Mouse (Mus musculus) lung, embryonic 14.5 days (tissue): ENCODE measurements at regions not wholly inside any gene's neighbourhood (a gene's known extent, or its start where the extent isn't known, plus 50 kb on each side); places are given as distances from the start of the nearest gene placed in this dataset.
A peak's percentile ranks its signal among the peaks of the same experiment; 100 is the strongest.

Experiments used
- ATAC-seq: fragments of 200-750 bp; cut with Nextera tagmentation; 2 replicates; pipeline ENCODE4 v1.8.0; 2017; ENCODE audit warnings: mild to moderate bottlenecking, moderate TSS enrichment, moderate library complexity; ENCODE audit not compliant: insufficient read depth
- DNase-seq: peaks from one replicate; pipeline ENCODE4 v3.0.0-alpha.2; 2015
- H3K27ac ChIP-seq: fragments of 300-500 bp; sonication (generic); 2 replicates; pipeline ENCODE4 v1.5.1; 2014; ENCODE audit warnings: low read depth, mild to moderate bottlenecking, moderate library complexity
- H3K27me3 ChIP-seq: fragments of 300-500 bp; sonication (generic); 2 replicates; pipeline ENCODE4 v1.6.1; 2014; ENCODE audit warnings: low read length, control low read depth; ENCODE audit not compliant: insufficient read depth
- H3K36me3 ChIP-seq: fragments of 300-500 bp; sonication (generic); 2 replicates; pipeline ENCODE4 v1.6.1; 2014; ENCODE audit warnings: control low read depth; ENCODE audit not compliant: insufficient read depth
- H3K4me1 ChIP-seq: fragments of 300-500 bp; sonication (generic); 2 replicates; pipeline ENCODE4 v1.6.1; 2014; ENCODE audit warnings: antibody characterized with exemption, control low read depth; ENCODE audit not compliant: insufficient read depth
- H3K4me2 ChIP-seq: fragments of 300-500 bp; sonication (generic); 2 replicates; pipeline ENCODE4 v1.6.1; 2014; ENCODE audit warnings: mild to moderate bottlenecking
- H3K4me3 ChIP-seq: fragments of 300-500 bp; sonication (generic); 2 replicates; pipeline ENCODE4 v1.5.1; 2014; ENCODE audit warnings: low read depth, low read length
- H3K9ac ChIP-seq: fragments of 300-500 bp; sonication (generic); 2 replicates; pipeline ENCODE4 v1.6.1; 2014
- H3K9me3 ChIP-seq: fragments of 300-500 bp; sonication (generic); 2 replicates; pipeline ENCODE4 v1.6.1; 2016; ENCODE audit warnings: low read depth, low read length, control low read depth
- CTCF ChIP-seq: IDR thresholded peaks from 2 replicates; pipeline ENCODE4 v1.5.1; 2016; ENCODE audit warnings: antibody characterized with exemption, low read depth
- WGBS: fragments of 180-500 bp; shearing (Covaris S2); extraction: QIAGEN DNeasy Blood & Tissue Kit; methylation state at CpG from one replicate; pipeline ENCODE4 v1.1.7; 2014; 5-methylcytosine and 5-hydroxymethylcytosine counted together

- WGBS, result 29% methylated on average over 6 of the region's 6 CpGs
- ATAC-seq (peak; percentile 91), DNase-seq (peak; percentile 84)
- Histone ChIP-seq H3K9me3 (no peaks in the 10 kb centered on the region), H3K36me3 (no peaks in the 10 kb centered on the region), H3K4me1 (no peaks in the 10 kb centered on the region), H3K27ac (no peak overlapping the region), H3K4me2 (no peak overlapping the region), H3K4me3 (no peak overlapping the region), H3K27me3 (no peaks in the 10 kb centered on the region), H3K9ac (no peak overlapping the region)
- peak; percentile 17; the same call in 1 of the 2 replicates for TF ChIP-seq CTCF
Measured at GRCm38 (mm10) chr3:20680944-20681494, 314.0 kb upstream of the Agtr1b start.

DNA sequence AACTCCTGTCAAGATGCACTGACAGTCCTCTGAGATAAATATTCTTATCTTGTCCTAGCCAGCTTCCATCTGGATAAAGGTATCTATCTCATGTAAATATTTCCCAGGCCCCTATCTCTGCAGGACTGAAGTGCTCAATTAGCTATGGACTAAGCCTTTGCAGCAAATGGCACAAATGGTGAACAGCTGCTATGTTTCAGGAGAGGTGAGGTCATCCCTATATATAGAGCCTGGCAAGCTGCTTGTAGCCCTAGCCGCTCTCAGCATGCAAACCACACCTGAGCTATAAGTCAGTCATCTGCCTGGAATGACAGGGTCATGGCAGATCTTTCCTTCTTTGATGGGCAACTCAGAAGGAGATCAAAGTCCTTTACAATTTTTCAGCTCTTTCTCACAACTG lies 294.9 kb upstream of the Agtr1b start:
- peak; percentile 58; the same call in 1 of the 2 replicates for ATAC-seq
- 32% methylated on average over 1 of the region's 1 CpGs for WGBS
- H3K36me3 ChIP-seq, result no peaks in the 10 kb centered on the region
- no peaks in the 10 kb centered on the region for H3K9me3 ChIP-seq
- no peak for TF ChIP-seq CTCF
- H3K27ac ChIP-seq, result no peak overlapping the region
- no peaks in the 10 kb centered on the region for H3K4me1 ChIP-seq
- no peaks in the 10 kb centered on the region for H3K27me3 ChIP-seq
- no peak overlapping the region for H3K4me2 ChIP-seq
- H3K4me3 ChIP-seq, result no peak overlapping the region
- no peak overlapping the region for H3K9ac ChIP-seq
- DNase-seq, result peak; percentile 21

DNA sequence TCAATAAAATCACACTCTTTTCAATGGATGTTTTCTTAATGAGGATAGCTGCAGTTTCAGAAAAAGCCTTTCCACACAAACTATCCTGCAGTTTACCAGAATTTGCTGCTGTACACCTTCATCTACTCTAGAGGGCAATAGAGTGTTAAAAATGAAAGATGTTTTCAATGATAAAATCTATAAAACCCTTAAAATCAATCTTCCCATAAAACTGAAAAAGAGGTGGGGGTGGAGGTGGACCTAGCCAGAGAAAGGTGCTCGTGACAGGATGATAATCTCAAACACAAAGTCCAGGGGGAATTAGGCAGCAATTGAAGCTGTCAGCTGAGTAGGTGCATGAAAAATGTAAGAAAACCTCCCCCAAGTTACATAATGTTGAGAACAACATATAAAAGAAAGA lies 288.4 kb upstream of the Agtr1b start:
- Histone ChIP-seq H3K9ac (no peak overlapping the region), H3K27me3 (no peaks in the 10 kb centered on the region), H3K4me3 (no peak overlapping the region), H3K27ac (no peak overlapping the region), H3K4me1 (no peaks in the 10 kb centered on the region), H3K36me3 (no peaks in the 10 kb centered on the region), H3K9me3 (no peaks in the 10 kb centered on the region), H3K4me2 (no peak overlapping the region)
- DNase-seq (peak; percentile 75), ATAC-seq (no peak)
- 3% methylated on average over 1 of the region's 1 CpGs for whole genome bisulfite sequencing
- TF ChIP-seq CTCF, result peak; percentile 67
